Mouse (Mus musculus) v-Abl transformed pro-B cells (cell line): Measurements from ENCODE around the gene Nudt19.

Experiments
- in situ Hi-C, 2 experiments: fragments of 400-800 bp; cut with MboI; formaldehyde crosslinking; loops; one replicate each; pipeline ENCODE4 v1.15.1; 2025; ENCODE audit not compliant: unreplicated experiment in 2 of 2

Nudt19 gene

GRCm38 (mm10) chr7:35556205-35556603 lies at the start of gene Nudt19:
Nudt19 (minus strand) TSS chr7:35556304.
- in situ Hi-C loops: loop anchor here (5.0 to 25.0 kb wide), 5 partner anchors 86 to 1161 kb away; partner anchors contain the start of genes Cep89 (in 1 of the 2), Faap24 (in 1 of the 2), Lsm14a (in 1 of the 2) and Pdcd5 (in 1 of the 2)

GRCm38 (mm10) chr7:35602766-35603165 lies 46.7 kb upstream of the Nudt19 start:
- in situ Hi-C loops: no loop called here

- in situ Hi-C loops: no loop called here
Measured at GRCm38 (mm10) chr7:35601106-35601505, 45.0 kb upstream of the Nudt19 start.

- in situ Hi-C loops: no loop called here
Measured at GRCm38 (mm10) chr7:35600031-35600430, 43.9 kb upstream of the Nudt19 start.

GRCm38 (mm10) chr7:35599492-35599891 lies 43.4 kb upstream of the Nudt19 start:
- in situ Hi-C loops: loop anchor here in 1 of 2 experiments (25.0 kb wide), 1 partner anchor 1362 kb away; the partner anchor contains the start of gene Gpi1

GRCm38 (mm10) chr7:35594311-35594710 lies 38.2 kb upstream of the Nudt19 start:
- in situ Hi-C loops: loop anchor here (5.0 to 25.0 kb wide), 3 partner anchors 33 to 1357 kb away; partner anchors contain the start of gene Gpi1 (in 1 of the 2)

GRCm38 (mm10) chr7:35590731-35591191 lies 34.7 kb upstream of the Nudt19 start:
- in situ Hi-C loops: loop anchor here (5.0 to 25.0 kb wide), 3 partner anchors 37 to 1353 kb away; partner anchors contain the start of gene Gpi1 (in 1 of the 2)

- in situ Hi-C loops: loop anchor here in 1 of 2 experiments (25.0 kb wide), 1 partner anchor 1352 kb away; the partner anchor contains the start of gene Gpi1
Measured at GRCm38 (mm10) chr7:35589485-35589884, 33.4 kb upstream of the Nudt19 start.

GRCm38 (mm10) chr7:35588680-35589428 lies 32.8 kb upstream of the Nudt19 start:
- in situ Hi-C loops: loop anchor here in 1 of 2 experiments (25.0 kb wide), 1 partner anchor 1352 kb away; the partner anchor contains the start of gene Gpi1

- in situ Hi-C loops: loop anchor here in 1 of 2 experiments (25.0 kb wide), 1 partner anchor 1350 kb away; the partner anchor contains the start of gene Gpi1
Measured at GRCm38 (mm10) chr7:35587728-35588127, 31.6 kb upstream of the Nudt19 start.

- in situ Hi-C loops: loop anchor here in 1 of 2 experiments (25.0 kb wide), 1 partner anchor 1350 kb away; the partner anchor contains the start of gene Gpi1
Measured at GRCm38 (mm10) chr7:35586906-35587445, 30.9 kb upstream of the Nudt19 start.

- in situ Hi-C loops: loop anchor here in 1 of 2 experiments (25.0 kb wide), 1 partner anchor 1349 kb away; the partner anchor contains the start of gene Gpi1
Measured at GRCm38 (mm10) chr7:35586055-35586905, 30.2 kb upstream of the Nudt19 start, which contains the start of gene Ankrd27. Ankrd27 (plus strand) TSS chr7:35586244.

GRCm38 (mm10) chr7:35585191-35586054 lies 29.3 kb upstream of the Nudt19 start, which contains the start of gene Rgs9bp:
Rgs9bp (minus strand) TSS chr7:35585582.
- in situ Hi-C loops: loop anchor here in 1 of 2 experiments (25.0 kb wide), 1 partner anchor 1348 kb away; the partner anchor contains the start of gene Gpi1

GRCm38 (mm10) chr7:35584786-35585190 lies 28.7 kb upstream of the Nudt19 start:
- in situ Hi-C loops: loop anchor here in 1 of 2 experiments (25.0 kb wide), 1 partner anchor 1347 kb away; the partner anchor contains the start of gene Gpi1

GRCm38 (mm10) chr7:35584068-35584785 lies 28.1 kb upstream of the Nudt19 start:
- in situ Hi-C loops: loop anchor here in 1 of 2 experiments (25.0 kb wide), 1 partner anchor 1347 kb away; the partner anchor contains the start of gene Gpi1

- in situ Hi-C loops: loop anchor here in 1 of 2 experiments (25.0 kb wide), 1 partner anchor 1346 kb away; the partner anchor contains the start of gene Gpi1
Measured at GRCm38 (mm10) chr7:35583476-35584025, 27.4 kb upstream of the Nudt19 start.

- in situ Hi-C loops: loop anchor here in 1 of 2 experiments (25.0 kb wide), 1 partner anchor 1345 kb away; the partner anchor contains the start of gene Gpi1
Measured at GRCm38 (mm10) chr7:35582719-35583118, 26.6 kb upstream of the Nudt19 start.
